Mouse (Mus musculus) fibroblast of lung, adult 2 months (primary cell): Measurements from ENCODE around the gene Mien1.

ENCODE experiments used
- DNase-seq: peaks from one replicate; pipeline ENCODE4 v3.0.0-alpha.2; 2011; ENCODE audit warnings: low read depth

Mien1 gene

GRCm38 (mm10) chr11:98426592-98426991 is 12.2 kb downstream of the Mien1 start:
- no peak for DNase-seq

DNA sequence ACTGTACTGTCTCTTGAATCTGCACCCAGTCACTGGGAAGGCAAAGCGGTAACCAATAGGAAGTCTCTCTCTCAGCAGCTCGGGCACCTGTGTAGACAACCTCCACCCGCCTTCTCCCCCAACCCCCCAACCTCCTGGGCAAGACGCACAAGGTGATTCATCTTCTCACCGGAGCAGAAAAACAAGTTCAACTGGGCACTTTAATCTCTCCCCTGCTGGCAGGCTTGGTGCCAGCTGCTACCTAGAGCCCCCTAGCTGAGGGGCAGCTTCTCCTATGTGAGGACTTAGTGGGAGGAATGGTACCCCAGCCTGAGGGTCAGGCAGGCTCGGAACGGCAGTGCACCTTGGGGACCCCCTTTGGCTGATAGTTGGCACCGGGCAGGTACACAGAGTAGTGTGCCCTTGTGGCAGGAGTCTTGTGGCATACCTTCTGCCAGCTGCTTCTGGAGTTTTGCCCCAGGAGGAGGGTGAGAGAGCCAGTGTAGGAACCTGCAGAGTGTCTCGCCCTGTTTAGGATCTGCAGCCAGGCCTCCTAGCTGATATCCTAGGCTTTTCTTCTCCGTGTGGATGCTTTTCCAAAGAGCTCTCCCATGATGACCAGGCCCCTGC is 19.7 kb downstream of the Mien1 start:
- DNase-seq = no peak

DNA sequence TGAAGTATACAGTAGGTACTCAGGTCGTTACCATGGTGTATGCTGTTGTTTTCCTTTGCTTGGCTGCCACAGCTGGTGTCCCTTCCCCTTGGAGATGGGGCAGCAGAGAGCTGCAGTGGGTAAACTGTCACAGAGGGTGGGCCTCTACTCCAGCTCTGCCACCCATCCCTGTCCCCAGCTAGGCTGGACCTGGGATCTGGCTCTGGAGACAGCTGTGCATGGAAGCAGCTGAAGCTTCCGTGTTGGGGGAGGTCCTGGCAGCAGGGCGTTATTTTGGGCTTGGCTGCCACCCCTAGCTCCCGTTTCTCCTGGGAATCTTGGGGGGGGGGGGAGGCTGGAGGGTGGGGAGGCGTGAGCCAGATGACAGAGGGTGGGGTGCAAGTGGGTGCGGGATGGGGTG is 20.5 kb downstream of the Mien1 start:
- DNase-seq = no peak

GRCm38 (mm10) chr11:98417074-98417473 is 21.7 kb downstream of the Mien1 start:
- no peak for DNase-seq

DNA sequence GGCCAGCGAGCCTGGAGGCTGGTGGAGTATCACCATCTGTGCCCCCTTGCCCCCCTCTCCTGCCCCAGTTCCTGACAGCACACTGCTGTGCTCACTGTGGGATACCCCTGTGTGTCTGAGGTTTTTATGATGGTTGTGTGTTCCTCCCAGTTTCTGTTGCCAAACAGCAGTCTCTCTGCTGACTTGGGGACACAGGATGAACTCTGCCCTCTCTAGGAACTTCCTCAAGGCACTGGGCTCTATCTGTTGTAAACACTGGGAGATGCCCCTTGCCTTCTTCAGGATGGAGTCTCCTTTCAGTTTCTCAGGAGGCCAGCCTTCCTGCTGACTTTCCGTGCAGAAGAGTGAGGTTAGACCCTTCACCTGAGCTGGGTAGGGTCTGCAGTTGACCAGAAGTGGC is 24.6 kb downstream of the Mien1 start:
- DNase-seq = no peak

- no peak for DNase-seq
Measured at GRCm38 (mm10) chr11:98413731-98414130, 25.1 kb downstream of the Mien1 start.

DNA sequence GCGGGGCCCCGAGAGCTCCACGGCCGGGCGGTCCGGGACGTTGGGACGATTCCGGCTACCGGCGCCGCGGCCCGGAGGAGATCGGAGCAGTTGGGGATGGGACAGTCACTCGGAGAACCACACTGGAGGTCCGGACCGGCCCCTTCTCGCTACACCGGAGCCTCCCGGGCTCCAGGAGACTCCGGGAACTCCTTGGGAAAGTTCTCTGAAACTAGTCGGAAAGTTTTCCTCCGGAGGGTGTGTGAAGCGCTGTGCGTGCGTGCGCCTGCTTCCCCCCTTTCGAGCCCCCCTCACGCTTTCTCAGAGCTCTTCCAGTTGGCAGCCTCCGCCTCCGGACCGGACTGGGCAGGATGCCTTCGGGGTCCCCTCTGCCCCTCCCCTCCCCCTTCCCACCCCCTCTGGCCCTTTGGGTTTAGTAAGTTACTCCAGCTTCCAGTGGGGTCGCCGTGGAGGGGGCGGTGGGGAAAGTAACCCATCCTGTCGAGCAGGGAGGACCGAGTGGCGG is 25.9 kb downstream of the Mien1 start:
- no peak for DNase-seq

DNA sequence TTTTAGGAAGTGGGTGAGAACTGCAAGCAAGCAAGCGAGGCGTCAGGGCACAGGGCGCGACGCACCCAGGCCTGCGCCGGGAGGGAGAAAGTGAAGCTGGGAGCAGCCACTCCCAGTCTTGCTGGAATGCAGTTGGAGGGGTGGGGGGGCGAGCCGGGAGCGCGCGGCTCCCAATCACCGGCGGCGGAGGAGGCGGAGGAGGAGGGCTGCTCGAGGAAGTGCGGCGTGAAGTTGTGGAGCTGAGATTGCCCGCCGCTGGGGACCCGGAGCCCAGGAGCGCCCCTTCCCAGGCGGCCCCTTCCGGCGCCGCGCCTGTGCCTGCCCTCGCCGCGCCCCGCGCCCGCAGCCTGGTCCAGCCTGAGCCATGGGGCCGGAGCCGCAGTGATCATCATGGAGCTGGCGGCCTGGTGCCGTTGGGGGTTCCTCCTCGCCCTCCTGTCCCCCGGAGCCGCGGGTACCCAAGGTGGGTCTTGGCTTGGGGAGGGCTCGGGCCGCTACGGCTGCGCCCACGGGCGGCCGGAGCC is 26.5 kb downstream of the Mien1 start, which contains the start of gene Erbb2:
Erbb2 (plus strand) TSS at position 198 of the 524 bp plus-strand sequence.
- DNase-seq = peak; percentile 39

DNA sequence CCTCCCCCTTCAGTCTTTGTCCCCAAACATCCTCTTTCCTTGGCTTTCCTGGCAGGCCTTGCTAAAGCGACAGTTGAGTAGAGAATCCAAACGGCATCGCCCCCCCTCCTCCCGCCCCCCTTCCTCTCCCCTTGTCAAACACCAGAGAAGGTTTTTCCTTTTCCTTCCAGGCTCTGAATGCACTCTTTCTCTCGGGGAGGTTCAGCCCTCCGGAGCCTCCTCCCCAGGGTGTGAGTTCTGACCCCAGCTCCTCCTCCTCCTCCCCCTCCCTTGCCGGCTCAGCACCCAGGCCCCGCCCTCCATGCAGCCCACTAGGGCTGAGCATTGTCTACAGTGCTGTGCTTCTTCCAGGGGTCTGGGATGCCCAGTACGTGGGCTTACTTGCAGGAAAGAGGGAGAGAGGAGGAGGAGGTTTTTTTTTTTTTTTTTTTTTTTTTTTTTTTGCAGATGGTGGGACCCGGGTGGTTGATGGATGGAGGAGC is 29.4 kb downstream of the Mien1 start:
- DNase-seq = no peak

- DNase-seq = no peak
Measured at GRCm38 (mm10) chr11:98408872-98409271, 29.9 kb downstream of the Mien1 start.

DNA sequence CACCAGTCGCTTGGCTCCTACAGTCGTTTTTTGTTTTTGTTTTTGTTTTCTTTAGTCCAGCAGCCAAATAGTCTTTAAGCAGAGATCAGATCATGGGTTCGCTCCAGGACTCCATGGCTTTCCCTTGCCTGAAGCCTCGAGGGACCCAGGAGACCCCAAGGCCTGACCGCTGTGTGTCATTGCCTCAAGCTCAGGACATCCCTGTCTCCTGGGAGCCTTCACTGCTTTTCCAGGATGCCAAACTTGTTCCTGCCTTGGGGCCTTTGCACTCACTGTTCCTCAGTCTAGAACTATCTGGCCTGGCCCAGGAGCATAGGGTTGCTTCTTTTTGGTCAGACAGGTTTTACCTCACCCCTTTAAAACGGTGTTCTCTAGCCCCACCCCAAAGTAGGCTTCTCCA is 32.2 kb downstream of the Mien1 start:
- no peak for DNase-seq

GRCm38 (mm10) chr11:98400816-98401215 is 38.0 kb downstream of the Mien1 start:
- DNase-seq = no peak

GRCm38 (mm10) chr11:98400161-98400726 is 38.5 kb downstream of the Mien1 start, which contains the start of gene Pgap3:
Pgap3 (minus strand) TSS chr11:98400490.
- DNase-seq = peak; percentile 83

GRCm38 (mm10) chr11:98397946-98398345 is 40.8 kb downstream of the Mien1 start:
- DNase-seq = no peak

DNA sequence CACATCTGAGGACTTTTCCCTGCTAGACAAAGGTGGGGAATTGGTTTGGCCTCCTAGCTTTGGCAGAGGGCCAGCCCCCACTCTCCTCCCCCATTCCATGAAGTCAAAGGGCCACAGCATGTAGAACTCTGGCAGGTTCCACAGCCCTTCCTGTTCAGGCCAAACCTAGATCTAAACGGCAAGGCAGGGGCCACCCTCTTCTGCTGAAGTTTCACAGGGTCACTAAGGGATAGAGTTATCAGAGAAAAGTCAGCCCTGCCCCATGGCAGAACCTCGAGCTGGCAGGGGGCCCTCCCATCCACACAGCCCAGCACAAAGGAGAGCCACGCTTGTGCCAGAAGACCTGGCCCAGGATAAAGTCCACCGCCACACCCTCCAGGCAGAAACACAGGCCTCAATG is 43.8 kb downstream of the Mien1 start:
- no peak for DNase-seq

- no peak for DNase-seq
Measured at GRCm38 (mm10) chr11:98394301-98394700, 44.5 kb downstream of the Mien1 start.

- no peak for DNase-seq
Measured at GRCm38 (mm10) chr11:98393317-98393716, 45.5 kb downstream of the Mien1 start.

- no peak for DNase-seq
Measured at GRCm38 (mm10) chr11:98392645-98393044, 46.1 kb downstream of the Mien1 start.

- DNase-seq = no peak
Measured at GRCm38 (mm10) chr11:98392034-98392433, 46.8 kb downstream of the Mien1 start.

DNA sequence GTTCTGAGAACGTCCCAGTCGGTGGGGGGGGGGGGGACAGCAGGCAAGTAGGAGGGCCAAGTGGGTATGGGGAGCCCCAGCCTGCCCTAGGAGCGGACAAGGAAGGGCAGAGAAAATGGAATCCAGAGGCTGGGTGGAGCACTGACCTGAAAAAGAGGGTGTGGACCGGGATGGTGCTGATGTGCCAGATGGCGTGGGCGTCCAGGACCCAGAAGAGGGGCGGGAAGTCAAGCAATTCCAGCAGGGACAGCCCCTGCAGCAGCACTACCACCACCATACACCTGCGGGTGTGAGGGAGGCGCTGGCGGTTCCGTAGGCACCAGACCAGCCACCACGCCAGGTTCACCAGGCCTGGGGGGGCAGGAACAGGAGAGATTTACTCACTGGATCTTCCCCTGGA is 48.6 kb downstream of the Mien1 start:
- no peak for DNase-seq

GRCm38 (mm10) chr11:98389221-98389780 is 49.5 kb downstream of the Mien1 start:
- DNase-seq = no peak

- no peak for DNase-seq
Measured at GRCm38 (mm10) chr11:98388282-98388681, 50.5 kb downstream of the Mien1 start.
